Mouse (Mus musculus) olfactory bulb, adult 2 months (tissue): Measurements from ENCODE around the gene Vmn1r103.
"Not testable (repeated sequence)": the region's sequence is repeated elsewhere in the genome, so short reads cannot be mapped to it uniquely, and the experiment has no call there.

Experiments
- CTCF ChIP-seq: fragments of 200-500 bp; IDR thresholded peaks from 2 replicates; pipeline ENCODE4 v1.5.1; 2012; ENCODE audit warnings: low read depth, mild to moderate bottlenecking, low read length, moderate library complexity; ENCODE audit not compliant: insufficient read depth
- POLR2A ChIP-seq: fragments of 200-500 bp; IDR thresholded peaks from 2 replicates; pipeline ENCODE4 v1.6.1; 2012; ENCODE audit warnings: mild to moderate bottlenecking, low read depth, low read length, moderate library complexity; ENCODE audit not compliant: insufficient read depth

DNA sequence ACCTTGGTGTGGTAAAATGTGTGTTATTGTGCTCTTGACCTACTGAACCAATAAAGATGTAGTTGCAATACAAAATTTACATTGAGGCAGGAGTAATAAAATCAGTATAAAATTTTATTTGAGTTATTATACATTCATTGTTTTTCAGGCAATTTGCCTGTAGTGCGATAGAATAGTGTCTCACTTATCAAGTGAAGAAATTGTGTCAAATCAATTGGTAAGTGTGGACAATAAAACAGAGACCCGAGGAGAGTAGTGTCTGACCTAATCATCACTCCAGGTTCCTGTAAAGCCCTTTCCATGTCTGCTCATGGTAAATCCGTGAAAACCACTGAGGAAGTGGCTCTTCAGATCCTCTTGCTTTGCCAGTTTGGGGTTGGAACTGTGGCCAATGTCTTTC is 23.2 kb upstream of the Vmn1r103 start, which contains the start of gene Vmn1r104:
- not testable (repeated sequence) for TF ChIP-seq POLR2A, CTCF
